Comparison of ENCODE assay signal across 13 mouse cellular contexts in genomic region chr17:46519971-46520370, GRCm38 (mm10). TPM values are rescaled to one million over a fixed set of nuclear protein-coding genes. Genes with fewer than 3 reads are reported as not detected.
DNase-seq lines count a peak whose midpoint lies in the region; ATAC-seq and TF ChIP-seq lines count a peak whose summit lies in the region.
"Had no signal": no experiment of that assay in that cellular context is flagged by ENCODE, and none has a peak within 500 bp of the region (broad histone marks: within the 10 kb centered on the region; RNA-seq: fewer than 3 reads in every experiment).

No protein-coding gene starts in this region.

- no peak for ATAC-seq in hindbrain, embryonic 12.5 days (ENCODE audit: low FRiP score)
- ATAC-seq in hindbrain, embryonic 11.5 days (ENCODE audit: low FRiP score): no peak
- ATAC-seq in limb, embryonic 15.5 days (ENCODE audit: insufficient number of reproducible peaks, low FRiP score, low TSS enrichment, low read depth): no peak

- 0 out of 2 replicates have a peak, but pooled peaks cover 6% of the 10 kb centered on the region for H3K36me3 ChIP-seq in hindbrain, embryonic 12.5 days
- H3K36me3 ChIP-seq in hindbrain, embryonic 11.5 days (ENCODE audit: control insufficient read depth, insufficient read depth, low read length): no peaks in the 10 kb centered on the region
- H3K36me3 ChIP-seq in ES-Bruce4 (ENCODE audit: control insufficient read depth, insufficient read depth, low read length, poor library complexity, severe bottlenecking): no peaks in the 10 kb centered on the region
- H3K36me3 ChIP-seq in embryonic facial prominence, embryonic 10.5 days (replicated peaks): no peaks in the 10 kb centered on the region
- peaks cover 18% of the 10 kb centered on the region; the same call in 1 of the 2 replicates for H3K36me3 ChIP-seq in limb, embryonic 15.5 days
- H3K36me3 ChIP-seq: G1E had no signal

- no peak overlapping the region for H3K27ac ChIP-seq in hindbrain, embryonic 12.5 days
- no peak overlapping the region for H3K27ac ChIP-seq in hindbrain, embryonic 11.5 days (ENCODE audit: low read depth, low read length)
- H3K27ac ChIP-seq in ES-Bruce4 (ENCODE audit: insufficient read depth, low read length): no peak overlapping the region
- H3K27ac ChIP-seq in embryonic facial prominence, embryonic 10.5 days (replicated peaks): peak overlapping the region; percentile 63
- no peak overlapping the region for H3K27ac ChIP-seq in limb, embryonic 15.5 days
- H3K27ac ChIP-seq: hindbrain, embryonic 15.5 days had no signal

- WGBS in hindbrain, embryonic 12.5 days: 56% methylated on average over 10 of the region's 10 CpGs
- WGBS in hindbrain, embryonic 11.5 days: 59% methylated on average over 10 of the region's 10 CpGs
- WGBS in embryonic facial prominence, embryonic 10.5 days: 47% methylated on average over 10 of the region's 10 CpGs
- WGBS in limb, embryonic 15.5 days: 54% methylated on average over 10 of the region's 10 CpGs

- TF ChIP-seq CTCF in ES-Bruce4 (IDR thresholded peaks at IDR 0.05; ENCODE audit: low read depth, low read length): no peak

- TF ChIP-seq POLR2A in ES-Bruce4 (IDR thresholded peaks at IDR 0.05; ENCODE audit: insufficient read depth, low read length): no peak

- H3K4me1 ChIP-seq in hindbrain, embryonic 12.5 days: no peaks in the 10 kb centered on the region
- no peaks in the 10 kb centered on the region for H3K4me1 ChIP-seq in hindbrain, embryonic 11.5 days (replicated peaks; ENCODE audit: control insufficient read depth, insufficient read depth, low read length)
- H3K4me1 ChIP-seq in ES-Bruce4 (ENCODE audit: control insufficient read depth, insufficient read depth, low read length): no peaks in the 10 kb centered on the region
- H3K4me1 ChIP-seq in embryonic facial prominence, embryonic 10.5 days: peaks cover 29% of the 10 kb centered on the region
- no peaks in the 10 kb centered on the region for H3K4me1 ChIP-seq in limb, embryonic 15.5 days
- H3K4me1 ChIP-seq: hindbrain, embryonic 15.5 days had no signal

- no peak for DNase-seq in hindbrain, embryonic 11.5 days (ENCODE audit: low spot score)
- no peak for DNase-seq in embryonic facial prominence, embryonic 10.5 days (ENCODE audit: low spot score)
- DNase-seq in ovary, adult 18-20 months (ENCODE audit: low spot score): no peak
- DNase-seq in cerebellum, adult 9-11 months: no peak
- DNase-seq in adrenal gland, adult 18-20 months (ENCODE audit: low spot score in 2 of 2): no peak
- DNase-seq: adrenal gland, adult 2 months; cerebellum, adult 11-12 months; lung, postnatal 14 days had no signal

- peak overlapping the region; percentile 20 for H3K4me2 ChIP-seq in hindbrain, embryonic 12.5 days (replicated peaks)
- no peak overlapping the region; the same call in 1 of the 2 replicates for H3K4me2 ChIP-seq in hindbrain, embryonic 11.5 days (replicated peaks; ENCODE audit: low read depth, low read length)
- peak overlapping the region; percentile 26 for H3K4me2 ChIP-seq in limb, embryonic 15.5 days

- no peak overlapping the region for H3K9ac ChIP-seq in hindbrain, embryonic 12.5 days
- H3K9ac ChIP-seq in hindbrain, embryonic 11.5 days (ENCODE audit: low read depth, low read length): no peak overlapping the region
- H3K9ac ChIP-seq in ES-Bruce4 (ENCODE audit: low read depth, poor library complexity, severe bottlenecking): peak overlapping the region; percentile 30
- H3K9ac ChIP-seq in limb, embryonic 15.5 days: no peak overlapping the region
- H3K9ac ChIP-seq: hindbrain, embryonic 15.5 days had no signal

- no peaks in the 10 kb centered on the region for H3K9me3 ChIP-seq in hindbrain, embryonic 12.5 days (replicated peaks)
- H3K9me3 ChIP-seq in hindbrain, embryonic 11.5 days (ENCODE audit: control insufficient read depth, low read length): no peaks in the 10 kb centered on the region
- H3K9me3 ChIP-seq in ES-Bruce4 (replicated peaks; ENCODE audit: control insufficient read depth, insufficient read depth, low read length, poor library complexity, severe bottlenecking): no peaks in the 10 kb centered on the region
- no peaks in the 10 kb centered on the region for H3K9me3 ChIP-seq in embryonic facial prominence, embryonic 10.5 days
- H3K9me3 ChIP-seq in limb, embryonic 15.5 days: no peaks in the 10 kb centered on the region
- H3K9me3 ChIP-seq: G1E; hindbrain, embryonic 15.5 days had no signal

- peaks cover 33% of the 10 kb centered on the region for H3K27me3 ChIP-seq in hindbrain, embryonic 12.5 days
- peaks cover 4% of the 10 kb centered on the region; the same call in 1 of the 2 replicates for H3K27me3 ChIP-seq in hindbrain, embryonic 11.5 days (ENCODE audit: control insufficient read depth, insufficient read depth, low read length)
- no peaks in the 10 kb centered on the region for H3K27me3 ChIP-seq in ES-Bruce4 (ENCODE audit: control insufficient read depth, insufficient read depth, low read length, poor library complexity, severe bottlenecking)
- H3K27me3 ChIP-seq in embryonic facial prominence, embryonic 10.5 days (replicated peaks; ENCODE audit: low read depth, poor library complexity, severe bottlenecking): peaks cover 48% of the 10 kb centered on the region
- peaks cover 20% of the 10 kb centered on the region for H3K27me3 ChIP-seq in limb, embryonic 15.5 days
- H3K27me3 ChIP-seq: hindbrain, embryonic 15.5 days had no signal

- no peak for TF ChIP-seq EP300 in ES-Bruce4 (IDR thresholded peaks at IDR 0.05; ENCODE audit: insufficient read depth, low read depth, low read length)

- peak overlapping the region; percentile 1; the same call in 1 of the 2 replicates for H3K4me3 ChIP-seq in hindbrain, embryonic 12.5 days
- H3K4me3 ChIP-seq in hindbrain, embryonic 11.5 days (ENCODE audit: low read depth, low read length): no peak overlapping the region
- H3K4me3 ChIP-seq in ES-Bruce4 (ENCODE audit: low read depth, low read length): peak overlapping the region; percentile 57
- H3K4me3 ChIP-seq in embryonic facial prominence, embryonic 10.5 days: peak overlapping the region; percentile 46
- peak overlapping the region; percentile 24 for H3K4me3 ChIP-seq in limb, embryonic 15.5 days
- H3K4me3 ChIP-seq: hindbrain, embryonic 15.5 days had no signal

RNA-seq across cellular contexts. Expression of gene Dnph1, which starts 23.5 kb away (rescaled TPM):
- polyA plus RNA-seq in hindbrain, embryonic 12.5 days (2016; fragmentation: Nextera tagmentation; extraction: Ambion mirVana): 35.3 and 35.5 TPM in 2 replicates
- polyA plus RNA-seq in hindbrain, embryonic 11.5 days (2014; fragmentation: Nextera tagmentation; extraction: Ambion mirVana): 59.7 and 64.7 TPM in 2 replicates
- polyA plus RNA-seq in ES-Bruce4 (2011; ENCODE audit: insufficient read depth, insufficient read length, low read depth, missing spikeins): 21.8 and 24.1 TPM in 2 replicates
- polyA plus RNA-seq in embryonic facial prominence, embryonic 10.5 days (2016; fragmentation: Nextera tagmentation; extraction: Ambion mirVana): 79.9 and 81.6 TPM in 2 replicates
- 29.3 and 33.8 TPM in 2 replicates for polyA plus RNA-seq in limb, embryonic 15.5 days (2015; fragmentation: Nextera tagmentation; extraction: Ambion mirVana)
- 1 to 10 TPM; 3.2 to 6.0 TPM for total RNA-seq in adrenal gland, adult 18-20 months (2021)

RNA-seq across cellular contexts. Expression of gene Cul9, which starts 26.2 kb away (rescaled TPM):
- polyA plus RNA-seq in hindbrain, embryonic 12.5 days (2016; fragmentation: Nextera tagmentation; extraction: Ambion mirVana): 14.1 and 14.9 TPM in 2 replicates
- 4.7 and 4.8 TPM in 2 replicates for polyA plus RNA-seq in hindbrain, embryonic 11.5 days (2014; fragmentation: Nextera tagmentation; extraction: Ambion mirVana)
- 4.4 and 6.2 TPM in 2 replicates for polyA plus RNA-seq in ES-Bruce4 (2011; ENCODE audit: insufficient read depth, insufficient read length, low read depth, missing spikeins)
- polyA plus RNA-seq in embryonic facial prominence, embryonic 10.5 days (2016; fragmentation: Nextera tagmentation; extraction: Ambion mirVana): 5.2 and 6.1 TPM in 2 replicates
- 5.2 and 7.5 TPM in 2 replicates for polyA plus RNA-seq in limb, embryonic 15.5 days (2015; fragmentation: Nextera tagmentation; extraction: Ambion mirVana)
- total RNA-seq in adrenal gland, adult 18-20 months (2021): 10 to 100 TPM; 24.8 to 30.1 TPM

RNA-seq across cellular contexts. Expression of gene Ttbk1, which starts 32.5 kb away (rescaled TPM):
- 5.3 and 6.6 TPM in 2 replicates for polyA plus RNA-seq in hindbrain, embryonic 12.5 days (2016; fragmentation: Nextera tagmentation; extraction: Ambion mirVana)
- 2.3 and 2.4 TPM in 2 replicates for polyA plus RNA-seq in hindbrain, embryonic 11.5 days (2014; fragmentation: Nextera tagmentation; extraction: Ambion mirVana)
- 0.90 and 1.3 TPM in 2 replicates for polyA plus RNA-seq in ES-Bruce4 (2011; ENCODE audit: insufficient read depth, insufficient read length, low read depth, missing spikeins)
- polyA plus RNA-seq in embryonic facial prominence, embryonic 10.5 days (2016; fragmentation: Nextera tagmentation; extraction: Ambion mirVana): 0.67 and 0.80 TPM in 2 replicates
- polyA plus RNA-seq in limb, embryonic 15.5 days (2015; fragmentation: Nextera tagmentation; extraction: Ambion mirVana): 0.02 and 0.06 TPM in 2 replicates
- 1 to 10 TPM in 1 of 2 experiments, under 1 TPM in 1; 0.96 to 1.0 TPM for total RNA-seq in adrenal gland, adult 18-20 months (2021)

RNA-seq across cellular contexts. Expression of gene Srf, which starts 36.0 kb away (rescaled TPM):
- 5.9 and 8.1 TPM in 2 replicates for polyA plus RNA-seq in hindbrain, embryonic 12.5 days (2016; fragmentation: Nextera tagmentation; extraction: Ambion mirVana)
- 5.1 and 8.2 TPM in 2 replicates for polyA plus RNA-seq in hindbrain, embryonic 11.5 days (2014; fragmentation: Nextera tagmentation; extraction: Ambion mirVana)
- polyA plus RNA-seq in ES-Bruce4 (2011; ENCODE audit: insufficient read depth, insufficient read length, low read depth, missing spikeins): 40.5 and 42.0 TPM in 2 replicates
- 5.6 and 7.0 TPM in 2 replicates for polyA plus RNA-seq in embryonic facial prominence, embryonic 10.5 days (2016; fragmentation: Nextera tagmentation; extraction: Ambion mirVana)
- polyA plus RNA-seq in limb, embryonic 15.5 days (2015; fragmentation: Nextera tagmentation; extraction: Ambion mirVana): 6.4 and 7.1 TPM in 2 replicates
- 10 to 100 TPM; 40.8 to 66.6 TPM for total RNA-seq in adrenal gland, adult 18-20 months (2021)
